Mouse (Mus musculus): Measurements from ENCODE around the gene Ptger3. TPM values are rescaled to one million over a fixed set of nuclear protein-coding genes. Genes with fewer than 3 reads are reported as not detected.

Gene Ptger3
- polyA plus RNA-seq, 1 experiment, result 0.54 TPM

- Histone ChIP-seq H3K4me3 (ENCODE audit: insufficient read depth, low read length) (no peak overlapping the region), H3K27ac (ENCODE audit: insufficient read depth, low read length) (no peak overlapping the region), H3K4me1 (ENCODE audit: control insufficient read depth, insufficient read depth, low read length) (no peaks in the 10 kb centered on the region)
- TF ChIP-seq POLR2A (IDR thresholded peaks at IDR 0.05; ENCODE audit: low read depth, low read length) (no peak), CTCF (IDR thresholded peaks at IDR 0.05; ENCODE audit: borderline replicate concordance, insufficient read depth, low read length) (no peak)
Measured at GRCm38 (mm10) chr3:157580299-157580698, 13.6 kb downstream of the Ptger3 start.

DNA sequence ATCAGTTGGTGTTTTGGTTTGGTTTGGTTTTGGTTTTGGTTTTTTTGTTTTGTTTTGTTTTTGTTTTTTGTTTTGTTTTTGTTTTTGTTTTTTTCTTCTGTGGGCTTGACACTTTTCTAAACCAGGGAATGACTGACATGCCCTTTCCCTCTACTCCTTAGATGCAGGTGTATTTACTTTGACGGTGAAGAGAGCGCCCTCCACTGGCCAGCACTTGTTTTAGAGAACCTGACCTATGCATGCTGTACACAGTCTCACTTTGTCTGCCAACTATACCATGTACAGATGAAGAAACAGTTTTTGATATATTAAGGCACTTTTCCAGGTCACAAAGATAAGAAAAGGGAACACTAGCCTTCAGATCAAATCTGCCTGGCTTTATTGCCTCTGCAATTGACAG, 15.1 kb downstream of the Ptger3 start:
- no peak overlapping the region for H3K4me3 ChIP-seq (ENCODE audit: insufficient read depth, low read length)
- H3K4me1 ChIP-seq (ENCODE audit: control insufficient read depth, insufficient read depth, low read length), result no peaks in the 10 kb centered on the region
- no peak for TF ChIP-seq POLR2A (IDR thresholded peaks at IDR 0.05; ENCODE audit: low read depth, low read length)
- TF ChIP-seq CTCF (IDR thresholded peaks at IDR 0.05; ENCODE audit: borderline replicate concordance, insufficient read depth, low read length), result no peak
- no peak overlapping the region for H3K27ac ChIP-seq (ENCODE audit: insufficient read depth, low read length)

DNA sequence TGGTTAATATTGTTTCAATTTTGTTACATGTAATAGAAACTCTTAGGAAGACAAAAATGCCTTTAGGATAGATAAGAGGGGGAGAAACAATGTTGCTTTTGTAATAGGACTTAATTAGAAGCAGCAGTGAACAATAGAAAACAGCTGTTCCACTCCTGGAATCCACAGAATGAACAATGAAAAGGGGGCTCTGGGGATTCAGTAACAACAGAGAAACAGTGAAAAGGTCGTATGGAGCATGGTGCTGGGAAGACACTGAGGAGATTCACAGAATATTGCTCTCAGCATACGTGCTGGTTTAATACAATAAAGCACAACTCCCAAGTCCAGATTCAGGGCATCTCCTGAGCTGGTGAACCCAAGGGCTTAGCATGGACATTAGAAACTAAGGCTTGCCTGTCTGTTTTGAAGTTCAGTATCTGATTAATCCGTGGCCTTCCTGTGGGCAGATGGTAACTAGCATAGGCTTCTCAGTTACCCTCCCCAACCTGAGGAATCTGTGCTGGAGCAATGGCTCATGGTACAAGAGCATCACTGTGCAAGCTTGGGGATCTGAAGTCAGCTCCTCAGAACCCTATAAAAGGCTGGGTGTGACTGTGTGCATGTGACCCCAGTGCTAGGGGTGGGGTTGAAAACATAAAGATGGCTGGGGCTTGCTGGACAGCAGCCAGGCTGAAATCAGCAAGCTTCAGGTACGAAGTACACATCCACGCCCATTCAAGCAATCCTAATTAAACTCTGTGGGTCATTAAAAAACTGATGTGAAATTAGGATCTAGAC, 16.1 kb downstream of the Ptger3 start:
- no peak overlapping the region for H3K27ac ChIP-seq (ENCODE audit: insufficient read depth, low read length)
- H3K4me3 ChIP-seq (ENCODE audit: insufficient read depth, low read length), result no peak overlapping the region
- no peak for TF ChIP-seq CTCF (IDR thresholded peaks at IDR 0.05; ENCODE audit: borderline replicate concordance, insufficient read depth, low read length)
- no peak for TF ChIP-seq POLR2A (IDR thresholded peaks at IDR 0.05; ENCODE audit: low read depth, low read length)
- H3K4me1 ChIP-seq (ENCODE audit: control insufficient read depth, insufficient read depth, low read length), result no peaks in the 10 kb centered on the region

- Histone ChIP-seq H3K4me3 (ENCODE audit: insufficient read depth, low read length) (no peak overlapping the region), H3K27ac (ENCODE audit: insufficient read depth, low read length) (no peak overlapping the region), H3K4me1 (ENCODE audit: control insufficient read depth, insufficient read depth, low read length) (no peaks in the 10 kb centered on the region)
- TF ChIP-seq POLR2A (IDR thresholded peaks at IDR 0.05; ENCODE audit: low read depth, low read length), result no peak
- no peak for TF ChIP-seq CTCF (IDR thresholded peaks at IDR 0.05; ENCODE audit: borderline replicate concordance, insufficient read depth, low read length)
Measured at GRCm38 (mm10) chr3:157597837-157598379, 31.2 kb downstream of the Ptger3 start.

GRCm38 (mm10) chr3:157604684-157605410, 38.2 kb downstream of the Ptger3 start:
- Histone ChIP-seq H3K4me3 (ENCODE audit: insufficient read depth, low read length) (no peak overlapping the region), H3K27ac (ENCODE audit: insufficient read depth, low read length) (no peak overlapping the region), H3K4me1 (ENCODE audit: control insufficient read depth, insufficient read depth, low read length) (no peaks in the 10 kb centered on the region)
- TF ChIP-seq POLR2A (IDR thresholded peaks at IDR 0.05; ENCODE audit: low read depth, low read length) (no peak), CTCF (IDR thresholded peaks at IDR 0.05; ENCODE audit: borderline replicate concordance, insufficient read depth, low read length) (no peak)

DNA sequence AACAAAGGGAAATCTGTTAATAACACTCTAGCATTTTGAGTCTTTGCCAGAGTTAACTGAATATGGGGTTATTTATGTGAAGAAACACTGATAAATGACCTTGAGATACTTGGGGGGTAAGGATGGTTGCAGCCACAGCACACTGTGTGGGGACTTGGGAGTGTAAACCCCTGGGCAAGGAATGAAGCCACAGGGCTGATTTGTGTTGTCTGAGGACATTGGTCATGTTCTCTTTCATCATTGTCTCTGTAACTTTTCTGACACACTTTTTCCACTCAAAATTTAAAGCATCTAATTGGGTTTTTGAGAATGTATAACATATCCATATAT, 38.7 kb downstream of the Ptger3 start:
- H3K4me1 ChIP-seq (ENCODE audit: control insufficient read depth, insufficient read depth, low read length), result no peaks in the 10 kb centered on the region
- H3K4me3 ChIP-seq (ENCODE audit: insufficient read depth, low read length), result no peak overlapping the region
- no peak for TF ChIP-seq CTCF (IDR thresholded peaks at IDR 0.05; ENCODE audit: borderline replicate concordance, insufficient read depth, low read length)
- no peak for TF ChIP-seq POLR2A (IDR thresholded peaks at IDR 0.05; ENCODE audit: low read depth, low read length)
- no peak overlapping the region for H3K27ac ChIP-seq (ENCODE audit: insufficient read depth, low read length)

- H3K27ac ChIP-seq (ENCODE audit: insufficient read depth, low read length), result no peak overlapping the region
- TF ChIP-seq CTCF (IDR thresholded peaks at IDR 0.05; ENCODE audit: borderline replicate concordance, insufficient read depth, low read length), result no peak
- TF ChIP-seq POLR2A (IDR thresholded peaks at IDR 0.05; ENCODE audit: low read depth, low read length), result no peak
- H3K4me3 ChIP-seq (ENCODE audit: insufficient read depth, low read length), result no peak overlapping the region
- H3K4me1 ChIP-seq (ENCODE audit: control insufficient read depth, insufficient read depth, low read length), result no peaks in the 10 kb centered on the region
Measured at GRCm38 (mm10) chr3:157613542-157613941, 46.9 kb downstream of the Ptger3 start.

DNA sequence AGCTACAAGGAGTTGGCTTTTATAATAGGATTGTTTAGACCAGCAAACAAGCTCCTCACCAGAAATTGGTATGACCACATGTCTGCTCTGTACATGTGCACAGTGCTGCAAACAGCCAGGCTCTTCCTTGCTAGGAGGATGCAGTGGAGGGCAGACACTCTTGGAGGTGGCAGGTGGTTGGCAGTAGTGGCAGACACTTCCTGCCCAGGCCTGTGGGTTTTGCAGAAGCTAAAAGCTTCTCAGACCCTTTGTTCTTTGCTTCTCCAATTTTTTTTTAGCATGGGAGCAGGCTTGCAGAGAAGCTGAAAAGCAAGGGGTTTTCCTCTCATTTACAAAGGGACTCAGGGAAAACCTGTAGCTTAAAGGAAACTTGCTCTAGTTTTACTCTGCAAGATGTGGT, 50.3 kb downstream of the Ptger3 start:
- Histone ChIP-seq H3K27ac (ENCODE audit: insufficient read depth, low read length) (no peak overlapping the region), H3K4me3 (ENCODE audit: insufficient read depth, low read length) (no peak overlapping the region), H3K4me1 (ENCODE audit: control insufficient read depth, insufficient read depth, low read length) (no peaks in the 10 kb centered on the region)
- TF ChIP-seq CTCF (IDR thresholded peaks at IDR 0.05; ENCODE audit: borderline replicate concordance, insufficient read depth, low read length), result no peak
- TF ChIP-seq POLR2A (IDR thresholded peaks at IDR 0.05; ENCODE audit: low read depth, low read length), result no peak

DNA sequence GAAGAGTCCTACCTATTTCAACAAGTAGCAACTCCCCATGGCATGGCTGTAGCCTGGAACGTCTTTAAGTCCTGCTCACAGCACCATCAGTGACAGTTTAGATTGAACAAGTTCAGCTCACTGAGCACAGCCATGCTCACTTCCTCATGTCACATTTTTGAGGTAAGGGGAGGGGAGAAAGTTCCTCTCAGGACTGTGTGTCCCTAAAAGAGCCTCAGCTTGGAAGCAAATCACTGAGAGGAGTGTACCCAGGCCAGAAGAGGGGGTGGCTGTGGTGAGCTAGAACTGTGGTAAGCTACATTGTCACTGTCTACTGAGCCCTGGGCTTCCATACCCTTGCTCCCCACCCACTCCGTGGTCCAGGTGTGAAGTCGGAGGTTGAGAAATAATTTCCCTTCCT, 60.7 kb downstream of the Ptger3 start:
- H3K27ac ChIP-seq (ENCODE audit: insufficient read depth, low read length), result no peak overlapping the region
- TF ChIP-seq POLR2A (IDR thresholded peaks at IDR 0.05; ENCODE audit: low read depth, low read length) (no peak), CTCF (IDR thresholded peaks at IDR 0.05; ENCODE audit: borderline replicate concordance, insufficient read depth, low read length) (no peak)
- H3K4me3 ChIP-seq (ENCODE audit: insufficient read depth, low read length), result no peak overlapping the region
- H3K4me1 ChIP-seq (ENCODE audit: control insufficient read depth, insufficient read depth, low read length), result no peaks in the 10 kb centered on the region

GRCm38 (mm10) chr3:157630671-157631070, 64.0 kb downstream of the Ptger3 start:
- no peak overlapping the region for H3K4me3 ChIP-seq (ENCODE audit: insufficient read depth, low read length)
- no peak overlapping the region for H3K27ac ChIP-seq (ENCODE audit: insufficient read depth, low read length)
- TF ChIP-seq POLR2A (IDR thresholded peaks at IDR 0.05; ENCODE audit: low read depth, low read length) (no peak), CTCF (IDR thresholded peaks at IDR 0.05; ENCODE audit: borderline replicate concordance, insufficient read depth, low read length) (no peak)
- no peaks in the 10 kb centered on the region for H3K4me1 ChIP-seq (ENCODE audit: control insufficient read depth, insufficient read depth, low read length)

Data from embryonic fibroblast, embryonic 13.5 days (primary cell).